Mouse (Mus musculus) stomach, embryonic 16.5 days (tissue): ENCODE measurements at regions not wholly inside any gene's neighbourhood (a gene's known extent, or its start where the extent isn't known, plus 50 kb on each side); places are given as distances from the start of the nearest gene placed in this dataset.

Source experiments
- ATAC-seq: fragments of 200-750 bp; cut with Nextera tagmentation; 2 replicates; pipeline ENCODE4 v1.8.0; 2017; ENCODE audit warnings: moderate number of reproducible peaks, moderate TSS enrichment; ENCODE audit not compliant: insufficient read depth, low FRiP score
- H3K27ac ChIP-seq: fragments of 300-500 bp; sonication (generic); 2 replicates; pipeline ENCODE4 v1.5.1; 2014; ENCODE audit warnings: low read length
- H3K27me3 ChIP-seq: fragments of 300-500 bp; sonication (generic); 2 replicates; pipeline ENCODE4 v1.6.1; 2014; ENCODE audit warnings: low read length, control low read depth, mixed read lengths; ENCODE audit not compliant: control insufficient read depth, insufficient read depth
- H3K36me3 ChIP-seq: fragments of 300-500 bp; sonication (generic); 2 replicates; pipeline ENCODE4 v1.6.1; 2014; ENCODE audit warnings: low read length; ENCODE audit not compliant: control insufficient read depth, insufficient read depth
- H3K4me1 ChIP-seq: fragments of 300-500 bp; sonication (generic); 2 replicates; pipeline ENCODE4 v1.6.1; 2014; ENCODE audit warnings: low read length, control low read depth, mixed read lengths; ENCODE audit not compliant: control insufficient read depth, insufficient read depth
- H3K4me2 ChIP-seq: fragments of 300-500 bp; sonication (generic); 2 replicates; pipeline ENCODE4 v1.6.1; 2014; ENCODE audit warnings: low read depth, low read length, mixed read lengths
- H3K4me3 ChIP-seq: fragments of 300-500 bp; sonication (generic); replicated peaks from 2 replicates; pipeline ENCODE4 v1.5.1; 2014; ENCODE audit warnings: mild to moderate bottlenecking, low read length
- H3K9ac ChIP-seq: fragments of 300-500 bp; sonication (generic); 2 replicates; pipeline ENCODE4 v1.6.1; 2014; ENCODE audit warnings: low read length
- H3K9me3 ChIP-seq: fragments of 300-500 bp; sonication (generic); replicated peaks from 2 replicates; pipeline ENCODE4 v1.6.1; 2016; ENCODE audit warnings: low read length, control low read depth; ENCODE audit not compliant: control insufficient read depth
- WGBS: fragments of 180-500 bp; shearing (Covaris S2); extraction: QIAGEN DNeasy Blood & Tissue Kit; methylation state at CpG from one replicate; pipeline ENCODE4 v1.1.7; 2014; 5-methylcytosine and 5-hydroxymethylcytosine counted together

GRCm38 (mm10) chr6:53233777-53234176 is 53.3 kb upstream of the Creb5 start:
- Histone ChIP-seq H3K9me3 (no peaks in the 10 kb centered on the region), H3K4me1 (no peaks in the 10 kb centered on the region), H3K4me2 (no peak overlapping the region), H3K4me3 (no peak overlapping the region), H3K36me3 (no peaks in the 10 kb centered on the region), H3K27ac (no peak overlapping the region), H3K9ac (no peak overlapping the region), H3K27me3 (no peaks in the 10 kb centered on the region)
- 67% methylated on average over 4 of the region's 4 CpGs for WGBS
- ATAC-seq, result no peak

- Histone ChIP-seq H3K9me3 (no peaks in the 10 kb centered on the region), H3K4me1 (no peaks in the 10 kb centered on the region), H3K4me2 (no peak overlapping the region), H3K36me3 (no peaks in the 10 kb centered on the region), H3K27ac (no peak overlapping the region), H3K9ac (no peak overlapping the region), H3K4me3 (no peak overlapping the region), H3K27me3 (no peaks in the 10 kb centered on the region)
- 25% methylated on average over 5 of the region's 5 CpGs for WGBS
- ATAC-seq, result peak; percentile 62; the same call in 1 of the 2 replicates
Observed at GRCm38 (mm10) chr6:53232616-53233015, 54.5 kb upstream of the Creb5 start.

GRCm38 (mm10) chr6:53229350-53229749 is 57.7 kb upstream of the Creb5 start:
- Histone ChIP-seq H3K27me3 (no peaks in the 10 kb centered on the region), H3K36me3 (no peaks in the 10 kb centered on the region), H3K9me3 (no peaks in the 10 kb centered on the region), H3K4me3 (no peak overlapping the region), H3K9ac (no peak overlapping the region), H3K27ac (no peak overlapping the region), H3K4me2 (no peak overlapping the region), H3K4me1 (no peaks in the 10 kb centered on the region)
- 33% methylated on average over 6 of the region's 6 CpGs for WGBS
- ATAC-seq, result no peak

- ATAC-seq, result no peak
- Histone ChIP-seq H3K9ac (no peak overlapping the region), H3K4me3 (no peak overlapping the region), H3K4me1 (no peaks in the 10 kb centered on the region), H3K36me3 (no peaks in the 10 kb centered on the region), H3K4me2 (no peak overlapping the region), H3K9me3 (no peaks in the 10 kb centered on the region), H3K27ac (no peak overlapping the region), H3K27me3 (no peaks in the 10 kb centered on the region)
- 64% methylated on average over 8 of the region's 8 CpGs for WGBS
Observed at GRCm38 (mm10) chr6:53222104-53222503, 65.0 kb upstream of the Creb5 start.

GRCm38 (mm10) chr6:53221668-53222005 is 65.4 kb upstream of the Creb5 start:
- Histone ChIP-seq H3K4me3 (no peak overlapping the region), H3K9me3 (no peaks in the 10 kb centered on the region), H3K27ac (no peak overlapping the region), H3K9ac (no peak overlapping the region), H3K4me2 (no peak overlapping the region), H3K36me3 (no peaks in the 10 kb centered on the region), H3K4me1 (no peaks in the 10 kb centered on the region), H3K27me3 (no peaks in the 10 kb centered on the region)
- no peak for ATAC-seq
- WGBS, result 80% methylated on average over 4 of the region's 4 CpGs

GRCm38 (mm10) chr6:53220784-53221667 is 66.0 kb upstream of the Creb5 start:
- no peak overlapping the region for H3K4me3 ChIP-seq
- WGBS, result 77% methylated on average over 18 of the region's 18 CpGs
- no peak overlapping the region for H3K9ac ChIP-seq
- ATAC-seq, result no peak
- H3K4me2 ChIP-seq, result no peak overlapping the region
- no peak overlapping the region for H3K27ac ChIP-seq
- no peaks in the 10 kb centered on the region for H3K9me3 ChIP-seq
- H3K27me3 ChIP-seq, result no peaks in the 10 kb centered on the region
- H3K36me3 ChIP-seq, result no peaks in the 10 kb centered on the region
- no peaks in the 10 kb centered on the region for H3K4me1 ChIP-seq

- peak; percentile 66; the same call in 1 of the 2 replicates for ATAC-seq
- Histone ChIP-seq H3K9ac (no peak overlapping the region), H3K27ac (peak overlapping the region; percentile 77; the same call in 1 of the 2 replicates), H3K36me3 (no peaks in the 10 kb centered on the region), H3K4me1 (no peaks in the 10 kb centered on the region), H3K27me3 (no peaks in the 10 kb centered on the region), H3K4me2 (no peak overlapping the region), H3K4me3 (no peak overlapping the region), H3K9me3 (no peaks in the 10 kb centered on the region)
- WGBS, result 56% methylated on average over 10 of the region's 10 CpGs
Observed at GRCm38 (mm10) chr6:53218871-53219286, 68.2 kb upstream of the Creb5 start.

- Histone ChIP-seq H3K4me1 (no peaks in the 10 kb centered on the region), H3K27ac (no peak overlapping the region), H3K9me3 (no peaks in the 10 kb centered on the region), H3K36me3 (no peaks in the 10 kb centered on the region), H3K4me3 (no peak overlapping the region), H3K4me2 (no peak overlapping the region), H3K27me3 (no peaks in the 10 kb centered on the region), H3K9ac (no peak overlapping the region)
- 63% methylated on average over 10 of the region's 10 CpGs for WGBS
- ATAC-seq, result no peak
Observed at GRCm38 (mm10) chr6:53217234-53218015, 69.6 kb upstream of the Creb5 start.

- no peak overlapping the region for H3K4me3 ChIP-seq
- no peaks in the 10 kb centered on the region for H3K9me3 ChIP-seq
- no peak for ATAC-seq
- peaks cover 4% of the 10 kb centered on the region for H3K4me1 ChIP-seq
- H3K9ac ChIP-seq, result no peak overlapping the region
- H3K36me3 ChIP-seq, result no peaks in the 10 kb centered on the region
- no peak overlapping the region for H3K4me2 ChIP-seq
- H3K27me3 ChIP-seq, result no peaks in the 10 kb centered on the region
- 74% methylated on average over 2 of the region's 2 CpGs for WGBS
- H3K27ac ChIP-seq, result no peak overlapping the region
Observed at GRCm38 (mm10) chr6:53216715-53217114, 70.4 kb upstream of the Creb5 start.
